Mouse (Mus musculus): ENCODE data around the gene Pcsk5. TPM values are rescaled to one million over a fixed set of nuclear protein-coding genes. Genes with fewer than 3 reads are reported as not detected.

Gene Pcsk5
- total and polyA plus RNA-seq, 3 experiments = not detected

DNA sequence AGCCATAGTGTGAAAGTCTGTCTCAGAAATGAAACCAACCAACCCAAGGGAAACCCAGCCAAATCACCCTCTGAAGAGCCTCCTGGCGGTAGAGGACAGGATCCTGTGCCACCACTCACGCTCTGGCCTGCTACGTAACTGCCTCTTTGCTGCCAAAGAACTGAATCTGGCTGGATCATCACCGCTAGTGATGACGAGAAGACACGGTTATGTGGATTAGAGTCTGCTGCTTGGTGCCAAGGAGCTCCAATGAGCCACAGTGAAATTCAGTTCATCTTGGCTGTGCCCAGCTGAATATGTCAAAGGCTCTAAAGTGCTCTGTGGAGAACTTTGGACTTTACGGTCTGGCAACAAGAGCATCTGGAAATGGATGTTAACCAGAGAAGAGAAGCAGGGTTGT is 282.3 kb downstream of the Pcsk5 start:
- no peak overlapping the region for H3K9ac ChIP-seq (ENCODE audit: insufficient read depth, low read depth)
- in situ Hi-C loops (cut with MboI; ENCODE audit: low pct_ligation_motif_present, low pct_unique_long_range_greater_than_20kb, low sequenced_read_pairs) = no loop called here
- H3K4me2 ChIP-seq (ENCODE audit: insufficient read depth, low read depth, poor library complexity, severe bottlenecking) = no peak overlapping the region
- dilution Hi-C loops (cut with MboI; ENCODE audit: extremely low pct_ligation_motif_present, extremely low pct_unique_long_range_greater_than_20kb, low sequenced_read_pairs) = no loop called here
- H3K27me3 ChIP-seq (replicated peaks) = no peaks in the 10 kb centered on the region
- H3K9me3 ChIP-seq (replicated peaks; ENCODE audit: low read length) = no peaks in the 10 kb centered on the region
- H3K4me1 ChIP-seq (ENCODE audit: control insufficient read depth in 1 of 2, insufficient read depth in 2 of 2) = no peaks in the 10 kb centered on the region
- no peak overlapping the region for H3K27ac ChIP-seq (ENCODE audit: insufficient read depth, low read depth)
- no peaks in the 10 kb centered on the region for H3K36me3 ChIP-seq (replicated peaks in 1 of 2; ENCODE audit: control insufficient read depth in 1 of 2, insufficient read depth in 1 of 2, low read length in 1 of 2)
- H3K79me2 ChIP-seq (replicated peaks; ENCODE audit: control insufficient read depth, extremely low read depth, insufficient read depth, poor library complexity, severe bottlenecking) = no peaks in the 10 kb centered on the region
- H3K4me3 ChIP-seq (replicated peaks in 1 of 3; ENCODE audit: low read depth in 2 of 3, low read length in 2 of 3, poor library complexity in 1 of 3) = no peak overlapping the region
- DNase-seq (ENCODE audit: extremely low read depth) = no peak
- no peak for TF ChIP-seq NELFE (IDR thresholded peaks at IDR 0.05; ENCODE audit: low read depth, low read length)

DNA sequence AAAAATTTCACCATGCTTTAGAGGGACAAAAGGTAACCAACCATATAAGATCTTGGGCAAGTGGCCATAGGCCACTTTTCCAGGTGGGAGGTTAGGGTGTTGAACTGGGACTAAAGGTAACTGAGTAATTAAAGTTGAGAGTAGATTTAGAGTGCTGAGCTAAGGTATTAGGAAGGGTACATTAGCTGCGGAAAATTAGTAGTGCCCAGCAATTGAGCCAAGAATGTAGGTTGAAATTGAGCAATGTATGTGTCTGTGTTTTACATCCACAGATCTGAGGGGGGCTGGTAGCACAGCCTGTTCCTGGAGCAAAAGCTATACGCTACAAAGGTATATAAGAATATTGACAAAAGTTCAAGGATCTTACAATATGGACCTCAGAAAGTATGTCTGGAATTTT is 282.9 kb downstream of the Pcsk5 start:
- dilution Hi-C loops (cut with MboI; ENCODE audit: extremely low pct_ligation_motif_present, extremely low pct_unique_long_range_greater_than_20kb, low sequenced_read_pairs) = no loop called here
- in situ Hi-C loops (cut with MboI; ENCODE audit: low pct_ligation_motif_present, low pct_unique_long_range_greater_than_20kb, low sequenced_read_pairs) = no loop called here

DNA sequence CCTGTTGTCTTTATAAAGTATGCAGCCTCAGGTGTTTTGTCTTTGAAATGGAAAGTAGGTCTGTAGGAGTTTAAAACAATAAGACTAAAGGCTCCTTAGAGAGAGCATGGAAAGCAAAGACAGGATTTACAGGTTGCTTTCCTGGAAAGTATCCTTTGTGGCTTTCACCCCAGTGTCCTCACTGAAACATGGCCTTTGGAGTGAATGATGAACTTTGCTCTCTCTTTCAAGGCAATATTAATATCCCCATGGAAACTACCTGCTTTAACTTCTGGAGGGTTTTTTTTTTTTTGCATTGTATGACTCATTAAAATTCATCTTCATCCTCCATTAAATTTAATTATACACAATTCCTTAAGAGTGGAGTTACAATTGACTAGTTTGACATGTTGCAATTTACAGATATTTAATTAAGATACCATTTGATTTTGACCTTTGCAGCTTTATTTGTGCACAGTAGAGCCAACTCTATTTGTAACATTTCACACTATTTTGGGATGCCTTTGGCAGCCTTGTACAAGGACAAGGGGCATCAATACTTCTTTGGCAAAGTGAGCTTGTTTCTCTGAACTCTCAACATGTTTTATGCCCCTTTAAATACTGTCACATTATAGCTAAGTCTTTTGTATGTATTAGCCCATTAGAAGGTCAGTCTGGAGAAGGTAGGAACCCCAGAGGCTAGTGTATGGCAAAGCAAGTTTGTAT is 283.9 kb downstream of the Pcsk5 start:
- Histone ChIP-seq H3K36me3 (replicated peaks in 1 of 2; ENCODE audit: control insufficient read depth in 1 of 2, insufficient read depth in 1 of 2, low read length in 1 of 2) (no peaks in the 10 kb centered on the region), H3K9me3 (replicated peaks; ENCODE audit: low read length) (no peaks in the 10 kb centered on the region), H3K79me2 (replicated peaks; ENCODE audit: control insufficient read depth, extremely low read depth, insufficient read depth, poor library complexity, severe bottlenecking) (no peaks in the 10 kb centered on the region), H3K27me3 (replicated peaks) (no peaks in the 10 kb centered on the region), H3K27ac (ENCODE audit: insufficient read depth, low read depth) (no peak overlapping the region), H3K9ac (ENCODE audit: insufficient read depth, low read depth) (no peak overlapping the region), H3K4me1 (ENCODE audit: control insufficient read depth in 1 of 2, insufficient read depth in 2 of 2) (no peaks in the 10 kb centered on the region), H3K4me2 (ENCODE audit: insufficient read depth, low read depth, poor library complexity, severe bottlenecking) (no peak overlapping the region), H3K4me3 (replicated peaks in 1 of 3; ENCODE audit: low read depth in 2 of 3, low read length in 2 of 3, poor library complexity in 1 of 3) (no peak overlapping the region)
- dilution Hi-C loops (cut with MboI; ENCODE audit: extremely low pct_ligation_motif_present, extremely low pct_unique_long_range_greater_than_20kb, low sequenced_read_pairs) = no loop called here
- in situ Hi-C loops (cut with MboI; ENCODE audit: low pct_ligation_motif_present, low pct_unique_long_range_greater_than_20kb, low sequenced_read_pairs) = no loop called here
- TF ChIP-seq MAX (IDR thresholded peaks at IDR 0.05; ENCODE audit: low read length) (no peak), NRF1 (IDR thresholded peaks at IDR 0.05; ENCODE audit: low read depth, low read length) (no peak), PAX5 (IDR thresholded peaks at IDR 0.05; ENCODE audit: low read length) (no peak), SIN3A (IDR thresholded peaks at IDR 0.05; ENCODE audit: low read length) (no peak), IRF4 (IDR thresholded peaks at IDR 0.05; ENCODE audit: low read depth, low read length) (no peak), CHD2 (IDR thresholded peaks at IDR 0.05; ENCODE audit: low read length) (no peak)
- DNase-seq (ENCODE audit: extremely low read depth) = no peak

More for the DNA sequence above, 282.9 kb downstream of the Pcsk5 start:
- Histone ChIP-seq H3K27me3 (replicated peaks) (no peaks in the 10 kb centered on the region), H3K4me3 (replicated peaks in 1 of 3; ENCODE audit: low read depth in 2 of 3, low read length in 2 of 3, poor library complexity in 1 of 3) (no peak overlapping the region), H3K79me2 (replicated peaks; ENCODE audit: control insufficient read depth, extremely low read depth, insufficient read depth, poor library complexity, severe bottlenecking) (no peaks in the 10 kb centered on the region), H3K4me2 (ENCODE audit: insufficient read depth, low read depth, poor library complexity, severe bottlenecking) (no peak overlapping the region), H3K4me1 (ENCODE audit: control insufficient read depth in 1 of 2, insufficient read depth in 2 of 2) (no peaks in the 10 kb centered on the region), H3K36me3 (replicated peaks in 1 of 2; ENCODE audit: control insufficient read depth in 1 of 2, insufficient read depth in 1 of 2, low read length in 1 of 2) (no peaks in the 10 kb centered on the region), H3K9ac (ENCODE audit: insufficient read depth, low read depth) (no peak overlapping the region), H3K9me3 (replicated peaks; ENCODE audit: low read length) (no peaks in the 10 kb centered on the region), H3K27ac (ENCODE audit: insufficient read depth, low read depth) (no peak overlapping the region)
- TF ChIP-seq IRF4 (IDR thresholded peaks at IDR 0.05; ENCODE audit: low read depth, low read length) (no peak), HCFC1 (IDR thresholded peaks at IDR 0.05; ENCODE audit: low read depth, low read length) (no peak), NELFE (IDR thresholded peaks at IDR 0.05; ENCODE audit: low read depth, low read length) (no peak), TBP (conservative IDR thresholded peaks at IDR 0.05; ENCODE audit: low read depth, low read length) (no peak), JUN (IDR thresholded peaks at IDR 0.05; ENCODE audit: insufficient read depth, low read depth, low read length) (no peak)
- no peak for DNase-seq (ENCODE audit: extremely low read depth)
